ENCODE assay signal across 24 mouse cellular contexts in genomic region chr8:126003546-126003945, GRCm38 (mm10). TPM values are rescaled to one million over a fixed set of nuclear protein-coding genes. Genes with fewer than 3 reads are reported as not detected.
DNase-seq lines count a peak whose midpoint lies in the region; ATAC-seq and TF ChIP-seq lines count a peak whose summit lies in the region.
"Had no signal": no experiment of that assay in that cellular context is flagged by ENCODE, and none has a peak within 500 bp of the region (broad histone marks: within the 10 kb centered on the region; RNA-seq: fewer than 3 reads in every experiment).

No protein-coding gene starts in this region.

- no peaks in the 10 kb centered on the region for H3K27me3 ChIP-seq in cerebellum, adult 2 months (ENCODE audit: control insufficient read depth, insufficient read depth, low read length)
- no peaks in the 10 kb centered on the region for H3K27me3 ChIP-seq in stomach, postnatal 0 days (ENCODE audit: control insufficient read depth, insufficient read depth, low read length)
- no peaks in the 10 kb centered on the region for H3K27me3 ChIP-seq in forebrain, postnatal 0 days (ENCODE audit: insufficient read depth, low read length)
- H3K27me3 ChIP-seq: embryonic facial prominence, embryonic 13.5 days; forebrain, embryonic 12.5 days; forebrain, embryonic 15.5 days; hindbrain, embryonic 12.5 days; hindbrain, embryonic 15.5 days had no signal

- H3K9ac ChIP-seq in stomach, postnatal 0 days (ENCODE audit: low read length), result no peak overlapping the region
- no peak overlapping the region for H3K9ac ChIP-seq in forebrain, postnatal 0 days
- H3K9ac ChIP-seq: embryonic facial prominence, embryonic 13.5 days; forebrain, embryonic 12.5 days; forebrain, embryonic 15.5 days; hindbrain, embryonic 12.5 days; hindbrain, embryonic 15.5 days had no signal

- 20% methylated on average over 6 of the region's 6 CpGs for WGBS in cerebellum, adult 2 months
- WGBS in stomach, postnatal 0 days, result 85% methylated on average over 6 of the region's 6 CpGs
- 83% methylated on average over 6 of the region's 6 CpGs for WGBS in forebrain, postnatal 0 days

- TF ChIP-seq POLR2A in cerebellum, adult 2 months (IDR thresholded peaks at IDR 0.05; ENCODE audit: borderline replicate concordance, insufficient read depth, low read length), result no peak

- ATAC-seq in stomach, postnatal 0 days (ENCODE audit: low FRiP score, low TSS enrichment), result no peak
- ATAC-seq in forebrain, postnatal 0 days, result no peak
- ATAC-seq: activated CD4-positive, CD25-positive, alpha-beta regulatory T cell, adult 4 months; forebrain, embryonic 15.5 days; intestine, postnatal 0 days had no signal

- no peaks in the 10 kb centered on the region for H3K36me3 ChIP-seq in stomach, postnatal 0 days (ENCODE audit: control insufficient read depth, insufficient read depth, low read length)
- H3K36me3 ChIP-seq in forebrain, postnatal 0 days (ENCODE audit: insufficient read depth), result no peaks in the 10 kb centered on the region
- H3K36me3 ChIP-seq: embryonic facial prominence, embryonic 13.5 days; forebrain, embryonic 12.5 days; forebrain, embryonic 15.5 days; hindbrain, embryonic 12.5 days; hindbrain, embryonic 15.5 days had no signal

- H3K4me3 ChIP-seq in cerebellum, adult 2 months (replicated peaks; ENCODE audit: insufficient read depth, low read depth, low read length), result peak overlapping the region; percentile 33
- no peak overlapping the region for H3K4me3 ChIP-seq in stomach, postnatal 0 days (ENCODE audit: low read depth, low read length)
- H3K4me3 ChIP-seq in forebrain, postnatal 0 days (ENCODE audit: low read depth, low read length), result no peak overlapping the region
- H3K4me3 ChIP-seq: embryonic facial prominence, embryonic 10.5 days; embryonic facial prominence, embryonic 13.5 days; erythroblast, embryonic 14.5 days; forebrain, embryonic 12.5 days; forebrain, embryonic 15.5 days; gastrocnemius, adult 2 months; hindbrain, embryonic 12.5 days; hindbrain, embryonic 15.5 days had no signal

- TF ChIP-seq CTCF in cerebellum, adult 2 months (IDR thresholded peaks at IDR 0.05; ENCODE audit: borderline replicate concordance, insufficient read depth, low read depth, low read length), result no peak
- no peak for TF ChIP-seq CTCF in stomach, postnatal 0 days (IDR thresholded peaks at IDR 0.05; ENCODE audit: low read depth)
- TF ChIP-seq CTCF in forebrain, postnatal 0 days (IDR thresholded peaks at IDR 0.05; ENCODE audit: low read depth), result no peak

- peak; percentile 46 to 47 for DNase-seq in cerebellum, adult 2 months
- no peak for DNase-seq in cerebellum, postnatal 14 days
- peak; percentile 44 for DNase-seq in cerebellum, adult 9-11 months
- DNase-seq in cerebellum, adult 11-12 months, result no peak
- DNase-seq in stomach, postnatal 0 days (ENCODE audit: low spot score), result peak; percentile 9
- DNase-seq in forebrain, postnatal 0 days, result no peak
- DNase-seq: adrenal gland, adult 8-10 months; adrenal gland, postnatal 25 days; embryo, embryonic 11 days; gastrocnemius, adult 2 months; gastrocnemius, postnatal 14 days; heart, adult 11 months; kidney, adult 2 months had no signal

- H3K27ac ChIP-seq in cerebellum, adult 2 months (ENCODE audit: insufficient read depth, low read length), result peak overlapping the region; percentile 94
- H3K27ac ChIP-seq in stomach, postnatal 0 days (replicated peaks), result no peak overlapping the region
- H3K27ac ChIP-seq in forebrain, postnatal 0 days (ENCODE audit: low read depth, low read length), result no peak overlapping the region
- H3K27ac ChIP-seq: embryonic facial prominence, embryonic 10.5 days; embryonic facial prominence, embryonic 13.5 days; forebrain, embryonic 12.5 days; forebrain, embryonic 15.5 days; gastrocnemius, adult 2 months; hindbrain, embryonic 12.5 days; hindbrain, embryonic 15.5 days had no signal

- peaks cover 45% of the 10 kb centered on the region for H3K4me1 ChIP-seq in cerebellum, adult 2 months (ENCODE audit: control insufficient read depth, insufficient read depth, low read length)
- no peaks in the 10 kb centered on the region; the same call in 1 of the 2 replicates for H3K4me1 ChIP-seq in stomach, postnatal 0 days (replicated peaks; ENCODE audit: control insufficient read depth, insufficient read depth)
- peaks cover under 1% of the 10 kb centered on the region; the same call in 1 of the 2 replicates for H3K4me1 ChIP-seq in forebrain, postnatal 0 days (ENCODE audit: insufficient read depth)
- H3K4me1 ChIP-seq: forebrain, embryonic 12.5 days; hindbrain, embryonic 12.5 days had no signal

- no peaks in the 10 kb centered on the region for H3K9me3 ChIP-seq in stomach, postnatal 0 days (ENCODE audit: control insufficient read depth, low read length)
- no peaks in the 10 kb centered on the region for H3K9me3 ChIP-seq in forebrain, postnatal 0 days (ENCODE audit: low read length)
- H3K9me3 ChIP-seq: embryonic facial prominence, embryonic 10.5 days; embryonic facial prominence, embryonic 13.5 days; forebrain, embryonic 12.5 days; forebrain, embryonic 15.5 days; hindbrain, embryonic 12.5 days; hindbrain, embryonic 15.5 days had no signal

- H3K4me2 ChIP-seq in stomach, postnatal 0 days (replicated peaks; ENCODE audit: low read depth), result no peak overlapping the region
- H3K4me2 ChIP-seq in forebrain, postnatal 0 days (ENCODE audit: low read depth), result no peak overlapping the region
- H3K4me2 ChIP-seq: embryonic facial prominence, embryonic 13.5 days; forebrain, embryonic 12.5 days; forebrain, embryonic 15.5 days; heart, embryonic 11.5 days; hindbrain, embryonic 12.5 days; hindbrain, embryonic 15.5 days had no signal

- TF ChIP-seq EP300 in stomach, postnatal 0 days (optimal IDR thresholded peaks at IDR 0.05), result no peak

RNA-seq across cellular contexts. Expression of gene Kcnk1, which starts 8.6 kb away (rescaled TPM):
- polyA plus RNA-seq in cerebellum, adult 2 months (2012; rRNA removed), result 206 and 213 TPM in 2 replicates
- polyA plus RNA-seq in stomach, postnatal 0 days (2015; fragmentation: Nextera tagmentation; extraction: Ambion mirVana), result 63.1 and 65.6 TPM in 2 replicates
- 43.6 and 43.9 TPM in 2 replicates for total RNA-seq in forebrain, postnatal 0 days (2014; rRNA removed)
- polyA plus RNA-seq in forebrain, postnatal 0 days (2015; fragmentation: Nextera tagmentation; extraction: Ambion mirVana), result 32.3 and 38.8 TPM in 2 replicates
- total RNA-seq: hematopoietic stem cell, adult 5-6 weeks had no signal
- polyA plus RNA-seq: activated CD4-positive, CD25-positive, alpha-beta regulatory T cell, adult 4 months; erythroblast, embryonic 14.5 days had no signal

Comparison
In these comparisons a context has a peak if more than half of its experiments do, and no peak if none do; other contexts are left out.
1. DNase-seq: peak in cerebellum, adult 2 months (2 of 2), cerebellum, adult 9-11 months (single experiment) and stomach, postnatal 0 days (single experiment); none in cerebellum, postnatal 14 days (0 of 2), cerebellum, adult 11-12 months (single experiment) and forebrain, postnatal 0 days (single experiment).